Mouse (Mus musculus): ENCODE data around the gene Smim14.

- no peak for TF ChIP-seq CTCF (IDR thresholded peaks at IDR 0.05; ENCODE audit: extremely low read depth, insufficient read depth, insufficient read length, insufficient replicate concordance)
- no peak for TF ChIP-seq POLR2A (IDR thresholded peaks at IDR 0.05; ENCODE audit: low read depth, low read length)
Measured at GRCm38 (mm10) chr5:65428321-65428720, 108.7 kb downstream of the Smim14 start.

Data from spleen, adult 2 months (tissue).